Mouse (Mus musculus): Measurements from ENCODE around the gene Ruvbl1.

Ruvbl1 gene

DNA sequence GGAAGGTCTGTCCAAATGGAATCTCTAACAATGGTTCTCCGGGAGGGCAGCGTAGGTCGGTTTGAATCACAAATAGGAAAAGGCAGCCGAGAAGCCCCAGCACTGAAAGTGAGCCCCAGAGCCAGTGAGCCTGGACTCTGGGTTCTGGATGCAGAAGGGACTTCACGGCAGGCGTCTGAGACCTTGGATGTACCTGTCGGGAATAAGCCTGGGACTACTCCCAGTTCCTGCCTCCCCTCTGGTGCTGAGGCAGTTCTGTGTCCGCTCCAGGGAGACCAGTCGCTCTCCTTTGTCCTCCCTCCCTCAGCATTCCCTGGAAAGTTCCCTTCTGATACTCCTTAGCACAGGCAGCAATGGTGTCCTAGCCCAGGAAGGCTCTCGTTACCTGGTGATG is 80.2 kb downstream of the Ruvbl1 start:
- no peak for DNase-seq (ENCODE audit: inconsistent ontology term)

Data from Muller cell, postnatal 12 days (primary cell).